Mouse (Mus musculus) retina, postnatal 7 days (tissue): ENCODE results near the gene Ncam1.

Experiments used
- DNase-seq: peaks from one replicate; pipeline ENCODE4 v3.0.0-alpha.2; 2012; ENCODE audit warnings: low read depth, low spot score

Ncam1 gene

GRCm38 (mm10) chr9:49621691-49622090 lies 177.0 kb downstream of the Ncam1 start:
- DNase-seq: no peak

GRCm38 (mm10) chr9:49618699-49619392 lies 179.9 kb downstream of the Ncam1 start:
- no peak for DNase-seq

DNA sequence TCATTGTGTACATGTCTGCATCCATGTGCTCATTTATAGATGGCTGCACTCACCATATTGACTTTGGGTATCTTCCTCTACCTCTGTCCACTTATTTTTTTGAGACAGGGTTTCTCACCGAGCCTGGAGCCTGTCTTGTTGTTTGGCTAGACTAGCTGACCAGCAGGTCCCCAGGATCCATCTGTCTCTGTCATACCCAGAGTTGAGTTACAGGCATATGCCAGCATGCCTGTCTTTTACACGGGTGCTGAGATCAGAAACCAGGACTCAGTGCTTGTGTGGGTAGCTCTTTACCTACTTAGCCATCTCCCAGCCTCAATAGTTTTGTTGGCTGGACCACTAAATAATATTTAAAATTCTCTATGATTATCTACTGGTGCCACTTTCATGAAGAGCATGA lies 180.5 kb downstream of the Ncam1 start:
- no peak for DNase-seq

- DNase-seq: peak; percentile 55
Measured at GRCm38 (mm10) chr9:49617216-49617615, 181.5 kb downstream of the Ncam1 start.

DNA sequence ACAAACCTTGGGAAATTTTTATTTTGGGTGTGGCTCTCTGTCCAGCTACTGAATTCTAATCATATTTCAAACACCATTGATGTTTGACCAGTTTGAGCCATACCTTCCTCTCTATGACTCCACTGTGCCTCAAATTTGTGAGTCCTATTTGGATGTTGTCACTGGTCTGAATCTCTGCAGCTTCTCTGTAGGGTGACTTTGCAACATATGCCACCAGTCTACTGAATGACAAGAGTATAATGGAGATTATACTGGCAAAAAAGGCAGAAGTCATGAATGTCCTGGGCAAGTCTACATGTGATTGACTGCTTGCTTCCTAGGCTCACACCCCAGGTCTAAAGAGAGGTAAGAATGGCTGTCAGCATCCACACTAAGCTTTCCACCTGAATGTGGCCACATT lies 186.3 kb downstream of the Ncam1 start:
- DNase-seq: no peak

- DNase-seq: no peak
Measured at GRCm38 (mm10) chr9:49608191-49608590, 190.5 kb downstream of the Ncam1 start.

DNA sequence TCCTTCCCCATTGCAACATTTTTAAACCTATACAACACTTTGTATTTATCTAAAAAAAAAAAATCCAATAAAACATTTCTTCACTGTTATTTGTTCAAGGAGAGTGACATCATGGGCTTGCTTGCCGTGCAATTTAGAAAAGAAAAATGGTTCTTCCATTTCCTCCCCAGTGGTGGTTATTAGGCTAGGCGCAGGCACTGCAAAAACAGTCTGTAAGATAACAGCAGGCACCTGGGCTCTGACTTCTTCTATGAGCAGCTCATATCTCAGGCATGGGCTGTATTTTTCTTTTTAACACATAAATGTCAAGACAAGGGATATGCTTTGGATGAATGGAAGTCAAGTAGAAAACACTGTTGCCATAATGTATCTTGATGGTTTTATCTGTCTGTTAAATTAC lies 192.0 kb downstream of the Ncam1 start:
- no peak for DNase-seq

GRCm38 (mm10) chr9:49606317-49606716 lies 192.4 kb downstream of the Ncam1 start:
- no peak for DNase-seq

DNA sequence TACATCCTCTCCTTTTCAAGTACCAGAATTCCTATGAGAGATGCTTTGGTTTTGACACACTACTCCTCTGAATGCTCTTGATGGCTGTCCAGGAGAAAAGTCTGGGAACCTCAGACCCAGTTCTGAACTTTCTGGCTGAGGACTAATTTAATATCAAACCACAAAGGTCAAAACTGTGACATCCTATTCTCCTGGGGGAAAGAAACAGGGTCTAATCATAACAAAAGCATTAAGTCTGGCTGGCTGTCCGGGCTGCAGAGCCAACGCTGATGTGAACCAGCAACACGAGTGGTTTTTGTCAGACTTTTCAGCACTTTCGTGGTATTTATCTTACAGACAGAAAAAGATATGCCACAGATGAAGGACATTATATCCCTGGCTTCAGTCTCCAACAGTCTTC lies 192.9 kb downstream of the Ncam1 start:
- DNase-seq: no peak

DNA sequence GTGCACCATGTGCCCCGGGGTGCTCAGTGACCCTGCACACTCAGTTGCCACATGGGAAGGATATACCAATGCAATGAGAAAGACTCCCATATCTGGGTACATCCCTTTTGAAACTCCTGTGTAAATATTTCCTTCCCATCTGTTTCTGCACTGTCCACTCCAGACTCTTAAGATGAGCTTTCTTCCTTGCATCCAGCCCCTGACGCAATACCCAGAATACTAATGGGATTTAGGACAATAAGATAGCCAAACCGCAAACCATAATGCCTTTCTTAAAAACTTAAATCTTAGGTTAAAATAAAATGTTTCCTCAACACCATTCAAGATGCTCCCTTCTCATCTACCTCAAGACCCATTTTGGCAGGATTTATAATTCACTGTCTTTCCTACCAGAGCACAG lies 193.4 kb downstream of the Ncam1 start:
- no peak for DNase-seq

DNA sequence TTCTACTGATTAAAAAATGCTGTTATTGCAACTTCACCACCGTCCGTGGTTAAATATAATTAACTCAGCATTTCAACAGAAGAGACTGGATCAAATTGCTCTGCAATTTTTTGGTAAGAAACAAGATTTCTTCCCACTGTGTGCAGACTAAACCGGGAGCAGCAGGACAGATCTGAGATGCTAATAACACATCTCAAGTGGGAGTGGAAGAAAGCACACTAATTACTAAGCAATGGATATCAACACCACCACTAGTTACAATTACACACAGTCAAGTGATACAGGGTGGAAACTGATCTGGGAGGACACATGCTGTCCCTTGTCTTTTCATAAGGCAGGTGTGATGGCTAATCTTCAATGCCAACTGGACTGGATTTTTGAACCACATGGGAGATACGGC lies 197.5 kb downstream of the Ncam1 start:
- no peak for DNase-seq

DNA sequence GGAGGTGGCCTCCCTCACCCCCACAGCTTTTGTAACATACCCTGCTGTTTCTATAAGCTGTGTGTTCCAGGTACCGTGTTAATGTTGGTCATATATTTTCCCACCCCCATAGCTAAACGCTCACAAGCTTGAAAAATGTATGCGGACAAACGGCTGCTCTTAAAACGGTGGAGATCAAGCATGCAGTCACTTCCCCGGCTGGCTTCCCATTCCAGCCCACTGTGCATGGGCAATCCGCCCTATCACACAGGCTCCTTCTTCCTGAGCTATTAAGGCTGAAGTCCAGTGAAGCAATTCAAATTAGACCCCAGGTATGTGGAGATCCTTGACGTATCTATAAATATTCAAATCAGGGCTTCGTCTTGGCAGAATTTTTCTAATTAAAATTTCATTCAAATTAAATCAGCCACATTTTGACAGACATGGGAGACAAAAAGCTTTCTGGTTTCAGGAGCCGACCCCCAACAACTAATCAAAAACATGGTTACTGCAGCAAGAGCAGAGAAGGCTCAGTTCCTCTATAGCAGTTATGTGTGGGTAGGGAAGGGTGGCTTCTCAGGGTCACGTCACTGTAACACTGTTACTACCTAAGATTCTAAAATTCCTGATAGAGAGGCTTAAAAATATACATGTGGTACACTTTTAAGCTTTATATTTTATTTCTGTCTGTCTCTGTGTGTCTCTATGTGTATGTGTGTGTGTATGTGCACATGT lies 202.9 kb downstream of the Ncam1 start:
- no peak for DNase-seq

DNA sequence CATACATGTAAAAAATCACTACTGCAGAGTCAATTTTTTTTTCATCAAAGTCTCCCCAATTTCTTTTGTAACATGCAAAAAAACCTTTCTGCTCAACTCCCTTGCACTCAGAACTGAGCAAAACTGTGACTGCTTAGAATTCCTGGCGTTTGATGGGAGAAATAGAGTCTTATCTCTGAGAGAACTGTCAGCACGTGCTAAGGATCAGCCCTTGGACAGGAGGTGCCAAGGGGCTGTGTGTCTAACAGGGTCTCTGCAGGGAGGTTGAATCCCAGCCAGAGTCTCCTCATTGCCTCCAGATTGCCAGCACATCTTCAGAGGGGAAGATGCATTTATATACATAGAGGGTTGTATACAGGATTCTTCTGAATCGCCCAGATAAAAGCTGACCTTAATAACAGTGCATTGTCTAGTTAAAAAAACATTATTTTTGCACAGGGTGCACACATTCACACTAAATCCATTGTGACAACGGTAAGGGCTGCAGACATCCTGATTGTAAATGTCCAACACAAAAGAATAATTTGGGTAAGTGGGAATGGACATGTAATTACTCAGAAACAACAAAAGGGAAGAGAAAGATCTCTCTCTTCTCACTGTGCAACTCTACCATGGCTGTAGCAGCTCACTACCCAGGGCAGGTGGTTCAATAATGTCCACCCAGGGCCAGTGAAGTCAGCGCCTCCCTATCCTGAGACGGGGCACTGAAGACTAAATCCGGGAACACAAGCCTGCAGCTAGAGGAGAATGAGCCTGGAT lies 203.7 kb downstream of the Ncam1 start:
- DNase-seq: no peak

DNA sequence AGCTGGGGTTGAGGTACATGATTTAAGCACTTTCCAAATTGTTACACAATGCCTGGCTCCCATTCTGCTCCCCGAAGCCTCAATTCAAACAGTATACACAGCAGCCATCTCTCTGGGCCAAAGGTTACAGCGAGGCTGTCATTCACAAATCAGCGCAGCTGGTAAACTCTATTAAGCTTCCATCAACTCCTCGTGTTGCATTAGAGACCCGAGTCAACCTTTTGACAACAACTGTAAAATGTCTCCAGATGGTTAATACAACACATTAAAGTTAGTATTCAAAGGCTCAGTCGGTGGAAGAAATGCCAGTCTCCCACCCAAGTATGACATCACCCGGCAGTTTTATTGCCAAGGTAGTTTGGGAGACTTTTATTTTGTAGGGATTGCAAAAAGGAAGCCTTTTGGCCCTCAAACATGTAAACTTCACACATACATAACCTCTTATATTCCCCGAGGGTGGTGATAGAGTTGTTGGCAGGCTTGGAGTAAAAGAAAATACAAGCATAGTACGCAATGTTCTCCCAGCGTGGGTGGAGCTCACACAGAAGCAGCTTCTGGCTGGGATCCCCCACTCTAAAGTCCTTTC lies 204.7 kb downstream of the Ncam1 start:
- DNase-seq: no peak

DNA sequence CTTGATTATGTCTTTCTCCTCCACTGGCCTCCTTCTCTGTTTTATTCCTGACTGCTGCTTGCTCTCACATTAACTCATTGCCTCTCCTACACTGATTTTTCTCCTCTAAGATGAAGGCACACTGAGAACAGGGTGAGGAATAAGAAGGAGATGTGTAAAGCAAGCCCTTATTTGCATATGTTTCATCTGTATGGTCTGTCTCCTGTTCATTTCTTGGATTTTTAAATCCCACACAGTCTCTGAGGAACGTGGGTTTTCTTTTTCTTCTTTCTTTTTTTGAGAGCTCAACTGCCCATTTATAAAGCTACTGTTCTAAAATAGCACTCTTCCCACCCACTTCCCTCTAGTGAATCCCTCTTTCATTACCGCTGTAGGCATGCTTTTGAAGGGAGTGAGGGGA lies 206.7 kb downstream of the Ncam1 start:
- no peak for DNase-seq

- no peak for DNase-seq
Measured at GRCm38 (mm10) chr9:49590261-49590660, 208.5 kb downstream of the Ncam1 start.

- DNase-seq: no peak
Measured at GRCm38 (mm10) chr9:49577136-49577535, 221.6 kb downstream of the Ncam1 start.

GRCm38 (mm10) chr9:49571695-49572510 lies 226.8 kb downstream of the Ncam1 start:
- DNase-seq: no peak

GRCm38 (mm10) chr9:49570731-49571694 lies 227.7 kb downstream of the Ncam1 start:
- no peak for DNase-seq

GRCm38 (mm10) chr9:49570033-49570660 lies 228.6 kb downstream of the Ncam1 start:
- no peak for DNase-seq
